Mouse (Mus musculus) lung, adult 2 months (tissue): ENCODE data around the gene Mst1.

Experiments
- CTCF ChIP-seq: fragments of 200-500 bp; IDR thresholded peaks from 2 replicates; pipeline ENCODE4 v1.5.1; 2011; ENCODE audit warnings: mild to moderate bottlenecking, low read length, control low read depth; ENCODE audit not compliant: insufficient read depth
- POLR2A ChIP-seq: fragments of 200-500 bp; IDR thresholded peaks from 2 replicates; pipeline ENCODE4 v1.6.1; 2011; ENCODE audit warnings: low read depth, mild to moderate bottlenecking, control low read depth, low read length, borderline replicate concordance; ENCODE audit errors: extremely low read depth

DNA sequence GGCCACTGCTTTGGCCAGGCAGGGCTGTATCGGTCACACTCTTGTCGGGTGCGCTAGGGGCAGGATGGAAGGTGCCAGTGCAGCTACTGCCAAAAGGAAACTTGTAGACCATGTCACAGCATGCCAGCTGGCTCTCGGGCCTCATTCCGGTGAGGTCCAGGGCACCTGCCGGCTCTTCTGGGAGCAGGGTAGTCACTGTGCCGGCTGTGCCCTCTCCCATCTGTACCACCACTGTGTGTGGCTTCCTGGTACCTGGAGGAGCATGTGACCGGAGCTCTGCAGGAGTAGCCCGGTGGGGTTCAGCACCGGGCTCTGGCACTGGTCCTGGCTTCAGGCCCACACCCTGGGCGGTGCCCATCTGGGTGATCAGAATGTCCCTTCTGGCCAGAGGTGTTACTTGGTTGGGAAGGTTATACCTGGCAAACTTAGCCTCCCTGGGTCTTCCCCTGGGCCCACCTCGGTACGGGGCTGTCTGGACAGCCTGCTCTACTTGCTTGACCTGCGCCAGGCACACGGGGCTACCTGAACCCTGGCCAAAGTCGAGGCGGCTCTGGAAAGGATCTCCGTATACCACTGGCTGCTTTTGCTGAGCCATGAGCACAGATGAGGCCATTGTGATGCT, 32.6 kb downstream of the Mst1 start:
- TF ChIP-seq POLR2A (no peak), CTCF (no peak)
